Mouse (Mus musculus): ENCODE results near the gene Phactr2. TPM values are rescaled to one million over a fixed set of nuclear protein-coding genes. Genes with fewer than 3 reads are reported as not detected.
"Not testable (repeated sequence)": the region's sequence is repeated elsewhere in the genome, so short reads cannot be mapped to it uniquely, and the experiment has no call there.

Gene Phactr2
- polyA plus RNA-seq, 1 experiment from 2014 or later: 6.4 TPM

GRCm38 (mm10) chr10:13475121-13475520, 909 bp upstream of the Phactr2 start:
- no peaks in the 10 kb centered on the region for H3K36me3 ChIP-seq
- peaks cover 57% of the 10 kb centered on the region for H3K27me3 ChIP-seq
- H3K4me2 ChIP-seq (replicated peaks): peak overlapping the region; percentile 100; the same call in 1 of the 2 replicates
- H3K9me3 ChIP-seq: no peaks in the 10 kb centered on the region
- H3K4me1 ChIP-seq (replicated peaks): peaks cover 12% of the 10 kb centered on the region
- H3K9ac ChIP-seq (replicated peaks): no peak overlapping the region
- no peak for ATAC-seq
- H3K27ac ChIP-seq: no peak overlapping the region
- 33% methylated on average over 7 of the region's 7 CpGs for WGBS
- H3K4me3 ChIP-seq (replicated peaks): no peak overlapping the region

GRCm38 (mm10) chr10:13474568-13474955, 350 bp upstream of the Phactr2 start:
- no peak; the same call in 1 of the 2 replicates for ATAC-seq
- no peak overlapping the region for H3K27ac ChIP-seq
- peaks cover 57% of the 10 kb centered on the region for H3K27me3 ChIP-seq
- WGBS: 7% methylated on average over 10 of the region's 10 CpGs
- peak overlapping the region; percentile 77 for H3K9ac ChIP-seq (replicated peaks)
- H3K9me3 ChIP-seq: no peaks in the 10 kb centered on the region
- no peaks in the 10 kb centered on the region for H3K36me3 ChIP-seq
- H3K4me1 ChIP-seq (replicated peaks): peaks cover 12% of the 10 kb centered on the region
- H3K4me3 ChIP-seq (replicated peaks): peak overlapping the region; percentile 75
- peak overlapping the region; percentile 100 for H3K4me2 ChIP-seq (replicated peaks)

GRCm38 (mm10) chr10:13473287-13473832, 852 bp downstream of the Phactr2 start:
- no peaks in the 10 kb centered on the region for H3K9me3 ChIP-seq
- peaks cover 57% of the 10 kb centered on the region for H3K27me3 ChIP-seq
- no peak overlapping the region for H3K27ac ChIP-seq
- ATAC-seq: peak; percentile 9; the same call in 1 of the 2 replicates
- H3K4me3 ChIP-seq (replicated peaks): peak overlapping the region; percentile 75
- WGBS: 14% methylated on average over 17 of the region's 17 CpGs
- H3K36me3 ChIP-seq: no peaks in the 10 kb centered on the region
- peaks cover 12% of the 10 kb centered on the region for H3K4me1 ChIP-seq (replicated peaks)
- H3K9ac ChIP-seq (replicated peaks): peak overlapping the region; percentile 77
- peak overlapping the region; percentile 100 for H3K4me2 ChIP-seq (replicated peaks)

GRCm38 (mm10) chr10:13470236-13470635, 4.0 kb downstream of the Phactr2 start:
- no peak overlapping the region for H3K4me2 ChIP-seq (replicated peaks)
- H3K9me3 ChIP-seq: no peaks in the 10 kb centered on the region
- no peaks in the 10 kb centered on the region for H3K36me3 ChIP-seq
- peaks cover 42% of the 10 kb centered on the region for H3K27me3 ChIP-seq
- ATAC-seq: no peak
- no peak overlapping the region for H3K9ac ChIP-seq (replicated peaks)
- H3K27ac ChIP-seq: no peak overlapping the region
- H3K4me3 ChIP-seq (replicated peaks): no peak overlapping the region
- H3K4me1 ChIP-seq (replicated peaks): peaks cover 12% of the 10 kb centered on the region
- 92% methylated on average over 3 of the region's 3 CpGs for WGBS

GRCm38 (mm10) chr10:13468025-13468529, 6.1 kb downstream of the Phactr2 start:
- H3K4me1 ChIP-seq (replicated peaks); ATAC-seq; H3K27ac ChIP-seq; H3K4me2 ChIP-seq (replicated peaks); H3K4me3 ChIP-seq (replicated peaks); H3K9me3 ChIP-seq; H3K9ac ChIP-seq (replicated peaks); H3K36me3 ChIP-seq: not testable (repeated sequence)
- peaks cover 21% of the 10 kb centered on the region for H3K27me3 ChIP-seq
- 88% methylated on average over 6 of the region's 6 CpGs for WGBS

- H3K27ac ChIP-seq: no peak overlapping the region
- no peaks in the 10 kb centered on the region for H3K9me3 ChIP-seq
- no peak overlapping the region for H3K4me2 ChIP-seq (replicated peaks)
- H3K36me3 ChIP-seq: no peaks in the 10 kb centered on the region
- no peak overlapping the region for H3K9ac ChIP-seq (replicated peaks)
- WGBS: 60% methylated on average over 5 of the region's 5 CpGs
- H3K4me3 ChIP-seq (replicated peaks): no peak overlapping the region
- peaks cover 10% of the 10 kb centered on the region; the same call in 1 of the 2 replicates for H3K27me3 ChIP-seq
- no peak for ATAC-seq
- no peaks in the 10 kb centered on the region for H3K4me1 ChIP-seq (replicated peaks)
Observed at GRCm38 (mm10) chr10:13466925-13467324, 7.3 kb downstream of the Phactr2 start.

- ATAC-seq; H3K4me3 ChIP-seq (replicated peaks): not testable (repeated sequence)
Observed at GRCm38 (mm10) chr10:13464295-13464694, 9.9 kb downstream of the Phactr2 start.

GRCm38 (mm10) chr10:13453200-13453990, 20.8 kb downstream of the Phactr2 start:
- WGBS: 87% methylated on average over 13 of the region's 13 CpGs
- Histone ChIP-seq H3K27ac (no peak overlapping the region), H3K9me3 (no peaks in the 10 kb centered on the region), H3K27me3 (no peaks in the 10 kb centered on the region), H3K36me3 (no peaks in the 10 kb centered on the region), H3K4me1 (replicated peaks) (no peaks in the 10 kb centered on the region), H3K4me2 (replicated peaks) (no peak overlapping the region), H3K9ac (replicated peaks) (no peak overlapping the region), H3K4me3 (replicated peaks) (no peak overlapping the region)
- no peak for ATAC-seq

More at GRCm38 (mm10) chr10:13464295-13464694, 9.9 kb downstream of the Phactr2 start:
- H3K4me2 ChIP-seq (replicated peaks); H3K9me3 ChIP-seq; H3K36me3 ChIP-seq; H3K27ac ChIP-seq; H3K9ac ChIP-seq (replicated peaks); H3K4me1 ChIP-seq (replicated peaks); H3K27me3 ChIP-seq: not testable (repeated sequence)
- 84% methylated on average over 3 of the region's 3 CpGs for WGBS

- no peak overlapping the region for H3K4me3 ChIP-seq (replicated peaks)
- 78% methylated on average over 6 of the region's 6 CpGs for WGBS
Observed at GRCm38 (mm10) chr10:13451640-13452039, 22.6 kb downstream of the Phactr2 start.

GRCm38 (mm10) chr10:13448283-13449045, 25.7 kb downstream of the Phactr2 start:
- no peak overlapping the region for H3K4me2 ChIP-seq (replicated peaks)
- H3K4me3 ChIP-seq (replicated peaks): no peak overlapping the region
- no peaks in the 10 kb centered on the region for H3K4me1 ChIP-seq (replicated peaks)
- H3K36me3 ChIP-seq: no peaks in the 10 kb centered on the region
- no peaks in the 10 kb centered on the region for H3K27me3 ChIP-seq
- H3K27ac ChIP-seq: no peak overlapping the region
- 83% methylated on average over 7 of the region's 7 CpGs for WGBS
- no peaks in the 10 kb centered on the region for H3K9me3 ChIP-seq
- ATAC-seq: no peak
- no peak overlapping the region for H3K9ac ChIP-seq (replicated peaks)

More at GRCm38 (mm10) chr10:13451640-13452039, 22.6 kb downstream of the Phactr2 start:
- Histone ChIP-seq H3K27me3 (no peaks in the 10 kb centered on the region), H3K27ac (no peak overlapping the region), H3K9ac (replicated peaks) (no peak overlapping the region), H3K9me3 (no peaks in the 10 kb centered on the region), H3K36me3 (no peaks in the 10 kb centered on the region), H3K4me2 (replicated peaks) (no peak overlapping the region), H3K4me1 (replicated peaks) (no peaks in the 10 kb centered on the region)
- no peak for ATAC-seq

- Histone ChIP-seq H3K4me3 (replicated peaks) (no peak overlapping the region), H3K9me3 (no peaks in the 10 kb centered on the region), H3K36me3 (no peaks in the 10 kb centered on the region), H3K4me2 (replicated peaks) (no peak overlapping the region), H3K27ac (no peak overlapping the region), H3K4me1 (replicated peaks) (no peaks in the 10 kb centered on the region), H3K27me3 (no peaks in the 10 kb centered on the region), H3K9ac (replicated peaks) (no peak overlapping the region)
- ATAC-seq: peak; percentile 55; the same call in 1 of the 2 replicates
- WGBS: 70% methylated on average over 3 of the region's 3 CpGs
Observed at GRCm38 (mm10) chr10:13446791-13447249, 27.4 kb downstream of the Phactr2 start.

GRCm38 (mm10) chr10:13444257-13444656, 30.0 kb downstream of the Phactr2 start:
- H3K27me3 ChIP-seq: no peaks in the 10 kb centered on the region
- no peak for ATAC-seq
- no peak overlapping the region for H3K4me3 ChIP-seq (replicated peaks)
- no peaks in the 10 kb centered on the region for H3K9me3 ChIP-seq
- WGBS: 93% methylated on average over 5 of the region's 5 CpGs
- no peak overlapping the region for H3K9ac ChIP-seq (replicated peaks)
- H3K4me1 ChIP-seq (replicated peaks): no peaks in the 10 kb centered on the region
- no peak overlapping the region for H3K4me2 ChIP-seq (replicated peaks)
- no peaks in the 10 kb centered on the region for H3K36me3 ChIP-seq
- no peak overlapping the region for H3K27ac ChIP-seq
